Comparison of ENCODE assay signal across 8 mouse cellular contexts in genomic region chr9:15357484-15358275, GRCm38 (mm10). TPM values are rescaled to one million over a fixed set of nuclear protein-coding genes. Genes with fewer than 3 reads are reported as not detected.
DNase-seq lines count a peak whose midpoint lies in the region; ATAC-seq lines count a peak whose summit lies in the region.

Cep295 (minus strand) TSS chr9:15357788.

- peak; percentile 95 for DNase-seq in NIH3T3 (ENCODE audit: low read depth)
- DNase-seq in cerebellum, postnatal 10 days: peak; percentile 99
- peak; percentile 93 to 96 for DNase-seq in frontal cortex, postnatal 10 days (ENCODE audit: low spot score in 2 of 2)
- peak; percentile 94 to 96 for DNase-seq in layer of hippocampus, postnatal 14 days (ENCODE audit: low spot score in 2 of 2)
- DNase-seq in lung, postnatal 14 days: peak; percentile 99
- DNase-seq in retina, adult 2 months (ENCODE audit: low read depth, low spot score): peak; percentile 85
- DNase-seq in thymus, postnatal 36 days: peak; percentile 96

- peak; percentile 99 for ATAC-seq in hindbrain, embryonic 12.5 days (ENCODE audit: low FRiP score)

- peak within 1 kb of the TSS; percentile 74 for H3K9ac ChIP-seq in hindbrain, embryonic 12.5 days

- H3K9me3 ChIP-seq in hindbrain, embryonic 12.5 days (replicated peaks): no peaks in the 10 kb centered on the region

- WGBS in hindbrain, embryonic 12.5 days: 3% methylated on average over 60 of the region's 60 CpGs

- H3K27ac ChIP-seq in hindbrain, embryonic 12.5 days: peak within 1 kb of the TSS; percentile 72

- H3K27me3 ChIP-seq in hindbrain, embryonic 12.5 days: peaks cover 9% of the 10 kb centered on the region; the same call in 1 of the 2 replicates

- peaks cover 7% of the 10 kb centered on the region; the same call in 1 of the 2 replicates for H3K4me1 ChIP-seq in hindbrain, embryonic 12.5 days

- no peaks in the 10 kb centered on the region for H3K36me3 ChIP-seq in hindbrain, embryonic 12.5 days

- H3K4me2 ChIP-seq in hindbrain, embryonic 12.5 days (replicated peaks): peak within 1 kb of the TSS; percentile 77

- H3K4me3 ChIP-seq in hindbrain, embryonic 12.5 days: peak within 1 kb of the TSS; percentile 72

RNA-seq across cellular contexts. Expression of gene Cep295, which starts in this region (rescaled TPM):
- 20.5 and 23.6 TPM in 2 replicates for polyA plus RNA-seq in hindbrain, embryonic 12.5 days (2016; fragmentation: Nextera tagmentation; extraction: Ambion mirVana)
- 10 to 100 TPM; 20.6 to 24.7 TPM for total RNA-seq in layer of hippocampus, postnatal 14 days (2021)

Comparison
In these comparisons a context has a peak if more than half of its experiments do, and no peak if none do; other contexts are left out.
1. Peak in every context shown above with its lines: DNase-seq, ATAC-seq, H3K4me3 ChIP-seq and H3K27ac ChIP-seq.